Mouse (Mus musculus): Measurements from ENCODE around the gene Grip1. TPM values are rescaled to one million over a fixed set of nuclear protein-coding genes. Genes with fewer than 3 reads are reported as not detected.
A peak's percentile ranks its signal among the peaks of the same experiment; 100 is the strongest.

The Grip1 gene
- polyA plus RNA-seq, 1 experiment: 0.08 TPM

GRCm38 (mm10) chr10:120044714-120045234 is 591.1 kb downstream of the Grip1 start:
- Histone ChIP-seq H3K36me3 (ENCODE audit: control insufficient read depth, insufficient read depth) (no peaks in the 10 kb centered on the region), H3K4me2 (ENCODE audit: low read depth) (no peak overlapping the region), H3K4me3 (no peak overlapping the region), H3ac (ENCODE audit: control insufficient read depth, insufficient read length) (no peak overlapping the region), H3K79me2 (ENCODE audit: control insufficient read depth, insufficient read depth) (no peaks in the 10 kb centered on the region), H3K27me3 (ENCODE audit: control insufficient read depth, insufficient read depth, insufficient read length) (no peaks in the 10 kb centered on the region)
- TF ChIP-seq MYOG (IDR thresholded peaks at IDR 0.05; ENCODE audit: control insufficient read depth in 1 of 3, insufficient read depth in 1 of 3, insufficient read length in 2 of 3, low read depth in 2 of 3) (no peak), E2F4 (IDR thresholded peaks at IDR 0.05; ENCODE audit: insufficient read depth) (no peak), TCF3 (IDR thresholded peaks at IDR 0.05; ENCODE audit: insufficient read length, low read depth) (no peak), TCF12 (IDR thresholded peaks at IDR 0.05; ENCODE audit: insufficient read depth, poor library complexity, severe bottlenecking) (no peak), MYOD1 (IDR thresholded peaks at IDR 0.05; ENCODE audit: control insufficient read depth in 1 of 3, insufficient read length in 2 of 3, low read depth in 2 of 3) (no peak), USF1 (IDR thresholded peaks at IDR 0.05; ENCODE audit: low read depth) (no peak), REST (IDR thresholded peaks at IDR 0.05; ENCODE audit: insufficient read depth, insufficient read length) (no peak), CEBPB (IDR thresholded peaks at IDR 0.05; ENCODE audit: insufficient read depth, poor library complexity, severe bottlenecking) (no peak)

- Histone ChIP-seq H3K36me3 (ENCODE audit: control insufficient read depth, insufficient read depth) (no peaks in the 10 kb centered on the region), H3K4me2 (ENCODE audit: low read depth) (peak overlapping the region; percentile 48)
- TF ChIP-seq SRF (IDR thresholded peaks at IDR 0.05; ENCODE audit: control insufficient read depth, insufficient read length, low read depth): no peak
Measured at GRCm38 (mm10) chr10:120060579-120061237, 607.1 kb downstream of the Grip1 start.

GRCm38 (mm10) chr10:120061238-120062130 is 607.9 kb downstream of the Grip1 start:
- H3K4me2 ChIP-seq (ENCODE audit: low read depth): peak overlapping the region; percentile 45
- no peaks in the 10 kb centered on the region for H3K27me3 ChIP-seq (ENCODE audit: control insufficient read depth, insufficient read depth, insufficient read length)

More at GRCm38 (mm10) chr10:120060579-120061237, 607.1 kb downstream of the Grip1 start:
- Histone ChIP-seq H3K27me3 (ENCODE audit: control insufficient read depth, insufficient read depth, insufficient read length) (no peaks in the 10 kb centered on the region), H3K79me2 (ENCODE audit: control insufficient read depth, insufficient read depth) (no peaks in the 10 kb centered on the region), H3ac (ENCODE audit: control insufficient read depth, insufficient read length) (no peak overlapping the region), H3K4me3 (no peak overlapping the region)

GRCm38 (mm10) chr10:120064424-120064823 is 610.8 kb downstream of the Grip1 start:
- no peak for TF ChIP-seq USF1 (IDR thresholded peaks at IDR 0.05; ENCODE audit: low read depth)
- Histone ChIP-seq H3K4me2 (ENCODE audit: low read depth) (no peak overlapping the region), H3K79me2 (ENCODE audit: control insufficient read depth, insufficient read depth) (no peaks in the 10 kb centered on the region), H3K4me3 (no peak overlapping the region), H3ac (ENCODE audit: control insufficient read depth, insufficient read length) (no peak overlapping the region), H3K36me3 (ENCODE audit: control insufficient read depth, insufficient read depth) (no peaks in the 10 kb centered on the region), H3K27me3 (ENCODE audit: control insufficient read depth, insufficient read depth, insufficient read length) (no peaks in the 10 kb centered on the region)

More at GRCm38 (mm10) chr10:120061238-120062130, 607.9 kb downstream of the Grip1 start:
- Histone ChIP-seq H3K79me2 (ENCODE audit: control insufficient read depth, insufficient read depth) (no peaks in the 10 kb centered on the region), H3K36me3 (ENCODE audit: control insufficient read depth, insufficient read depth) (no peaks in the 10 kb centered on the region), H3ac (ENCODE audit: control insufficient read depth, insufficient read length) (no peak overlapping the region), H3K4me3 (no peak overlapping the region)
- TF ChIP-seq TCF12 (IDR thresholded peaks at IDR 0.05; ENCODE audit: insufficient read depth, poor library complexity, severe bottlenecking) (no peak), REST (IDR thresholded peaks at IDR 0.05; ENCODE audit: insufficient read depth, insufficient read length) (no peak), MYOG (IDR thresholded peaks at IDR 0.05; ENCODE audit: control insufficient read depth in 1 of 3, insufficient read depth in 1 of 3, insufficient read length in 2 of 3, low read depth in 2 of 3) (no peak), POLR2AphosphoS2 (IDR thresholded peaks at IDR 0.05; ENCODE audit: insufficient read length, low read depth) (no peak), USF1 (IDR thresholded peaks at IDR 0.05; ENCODE audit: low read depth) (no peak), E2F4 (IDR thresholded peaks at IDR 0.05; ENCODE audit: insufficient read depth) (no peak), MYOD1 (IDR thresholded peaks at IDR 0.05; ENCODE audit: control insufficient read depth in 1 of 3, insufficient read length in 2 of 3, low read depth in 2 of 3) (no peak), POLR2A (IDR thresholded peaks at IDR 0.05; ENCODE audit: insufficient read length, low read depth) (no peak), TCF3 (IDR thresholded peaks at IDR 0.05; ENCODE audit: insufficient read length, low read depth) (no peak)

- Histone ChIP-seq H3K36me3 (ENCODE audit: control insufficient read depth, insufficient read depth) (no peaks in the 10 kb centered on the region), H3K79me2 (ENCODE audit: control insufficient read depth, insufficient read depth) (no peaks in the 10 kb centered on the region), H3K4me2 (ENCODE audit: low read depth) (no peak overlapping the region), H3ac (ENCODE audit: control insufficient read depth, insufficient read length) (no peak overlapping the region), H3K4me3 (no peak overlapping the region), H3K27me3 (ENCODE audit: control insufficient read depth, insufficient read depth, insufficient read length) (no peaks in the 10 kb centered on the region)
- no peak for TF ChIP-seq E2F4 (IDR thresholded peaks at IDR 0.05; ENCODE audit: insufficient read depth)
- no peak for TF ChIP-seq CEBPB (IDR thresholded peaks at IDR 0.05; ENCODE audit: insufficient read depth, poor library complexity, severe bottlenecking)
- no peak for TF ChIP-seq POLR2AphosphoS2 (IDR thresholded peaks at IDR 0.05; ENCODE audit: insufficient read length, low read depth)
- no peak for TF ChIP-seq MYOD1 (IDR thresholded peaks at IDR 0.05; ENCODE audit: control insufficient read depth in 1 of 3, insufficient read length in 2 of 3, low read depth in 2 of 3)
- no peak for TF ChIP-seq TCF3 (IDR thresholded peaks at IDR 0.05; ENCODE audit: insufficient read length, low read depth)
- TF ChIP-seq TCF12 (IDR thresholded peaks at IDR 0.05; ENCODE audit: insufficient read depth, poor library complexity, severe bottlenecking): no peak
- no peak for TF ChIP-seq MYOG (IDR thresholded peaks at IDR 0.05; ENCODE audit: control insufficient read depth in 1 of 3, insufficient read depth in 1 of 3, insufficient read length in 2 of 3, low read depth in 2 of 3)
- TF ChIP-seq POLR2A (IDR thresholded peaks at IDR 0.05; ENCODE audit: insufficient read length, low read depth): no peak
- TF ChIP-seq REST (IDR thresholded peaks at IDR 0.05; ENCODE audit: insufficient read depth, insufficient read length): no peak
- no peak for TF ChIP-seq SRF (IDR thresholded peaks at IDR 0.05; ENCODE audit: control insufficient read depth, insufficient read length, low read depth)
- TF ChIP-seq MAX (IDR thresholded peaks at IDR 0.05; ENCODE audit: low read depth): no peak
- no peak for TF ChIP-seq USF1 (IDR thresholded peaks at IDR 0.05; ENCODE audit: low read depth)
Measured at GRCm38 (mm10) chr10:120066319-120066718, 612.7 kb downstream of the Grip1 start.

All from myocyte (in vitro differentiated cells).